Mouse (Mus musculus): Measurements from ENCODE around the gene Siah1a. TPM values are rescaled to one million over a fixed set of nuclear protein-coding genes. Genes with fewer than 3 reads are reported as not detected.

Gene Siah1a
- 32.6 and 35.7 TPM in 2 replicates for polyA plus RNA-seq (2012; rRNA removed)

GRCm38 (mm10) chr8:86745221-86745934 lies at the start of gene Siah1a, which contains the start of gene Gm10638:
Gene Siah1a, minus strand, starts transcription at chr8:86745934.
Gene Gm10638, plus strand, starts transcription at chr8:86745699.
- Histone ChIP-seq H3K4me3 (ENCODE audit: control insufficient read depth, insufficient read depth, low read length) (peak within 1 kb of the TSS; percentile 78), H3K4me1 (replicated peaks; ENCODE audit: control insufficient read depth, insufficient read depth, low read length) (peaks cover 7% of the 10 kb centered on the region; the same call in 1 of the 2 replicates), H3K27ac (ENCODE audit: control insufficient read depth, insufficient read depth, low read length) (no peak within 1 kb of the TSS), H3K36me3 (ENCODE audit: control insufficient read depth, insufficient read depth, low read length) (no peaks in the 10 kb centered on the region), H3K27me3 (ENCODE audit: control insufficient read depth, insufficient read depth, low read length) (no peaks in the 10 kb centered on the region)
- peak; percentile 62 for DNase-seq
- TF ChIP-seq POLR2A (IDR thresholded peaks at IDR 0.05; ENCODE audit: control insufficient read depth, extremely low read depth, insufficient read depth, low read length, poor library complexity): no peak
- no peak for TF ChIP-seq CTCF (IDR thresholded peaks at IDR 0.05; ENCODE audit: borderline replicate concordance, control insufficient read depth, extremely low read depth, insufficient read depth, low read length, poor library complexity)
- 0% methylated on average over 80 of the region's 88 CpGs for WGBS

- H3K36me3 ChIP-seq (ENCODE audit: control insufficient read depth, insufficient read depth, low read length): no peaks in the 10 kb centered on the region
- WGBS: 51% methylated on average over 6 of the region's 6 CpGs
- no peak for TF ChIP-seq POLR2A (IDR thresholded peaks at IDR 0.05; ENCODE audit: control insufficient read depth, extremely low read depth, insufficient read depth, low read length, poor library complexity)
- TF ChIP-seq CTCF (IDR thresholded peaks at IDR 0.05; ENCODE audit: borderline replicate concordance, control insufficient read depth, extremely low read depth, insufficient read depth, low read length, poor library complexity): no peak
- H3K27me3 ChIP-seq (ENCODE audit: control insufficient read depth, insufficient read depth, low read length): no peaks in the 10 kb centered on the region
- peaks cover 6% of the 10 kb centered on the region; the same call in 1 of the 2 replicates for H3K4me1 ChIP-seq (replicated peaks; ENCODE audit: control insufficient read depth, insufficient read depth, low read length)
- no peak overlapping the region for H3K27ac ChIP-seq (ENCODE audit: control insufficient read depth, insufficient read depth, low read length)
- H3K4me3 ChIP-seq (ENCODE audit: control insufficient read depth, insufficient read depth, low read length): no peak overlapping the region
- no peak for DNase-seq
Observed at GRCm38 (mm10) chr8:86794716-86795115, 49.0 kb upstream of the Siah1a start.

- WGBS: 97% methylated on average over 6 of the region's 6 CpGs
- no peak for TF ChIP-seq POLR2A (IDR thresholded peaks at IDR 0.05; ENCODE audit: control insufficient read depth, extremely low read depth, insufficient read depth, low read length, poor library complexity)
- TF ChIP-seq CTCF (IDR thresholded peaks at IDR 0.05; ENCODE audit: borderline replicate concordance, control insufficient read depth, extremely low read depth, insufficient read depth, low read length, poor library complexity): no peak
- DNase-seq: no peak
- no peaks in the 10 kb centered on the region for H3K36me3 ChIP-seq (ENCODE audit: control insufficient read depth, insufficient read depth, low read length)
- no peak overlapping the region for H3K27ac ChIP-seq (ENCODE audit: control insufficient read depth, insufficient read depth, low read length)
- H3K4me3 ChIP-seq (ENCODE audit: control insufficient read depth, insufficient read depth, low read length): no peak overlapping the region
- no peaks in the 10 kb centered on the region for H3K27me3 ChIP-seq (ENCODE audit: control insufficient read depth, insufficient read depth, low read length)
- H3K4me1 ChIP-seq (replicated peaks; ENCODE audit: control insufficient read depth, insufficient read depth, low read length): no peaks in the 10 kb centered on the region
Observed at GRCm38 (mm10) chr8:86791542-86791941, 45.8 kb upstream of the Siah1a start.

- no peak for DNase-seq
- H3K36me3 ChIP-seq (ENCODE audit: control insufficient read depth, insufficient read depth, low read length): no peaks in the 10 kb centered on the region
- TF ChIP-seq POLR2A (IDR thresholded peaks at IDR 0.05; ENCODE audit: control insufficient read depth, extremely low read depth, insufficient read depth, low read length, poor library complexity) (no peak), CTCF (IDR thresholded peaks at IDR 0.05; ENCODE audit: borderline replicate concordance, control insufficient read depth, extremely low read depth, insufficient read depth, low read length, poor library complexity) (no peak)
- no peaks in the 10 kb centered on the region for H3K27me3 ChIP-seq (ENCODE audit: control insufficient read depth, insufficient read depth, low read length)
- WGBS: 97% methylated on average over 1 of the region's 1 CpGs
- no peak overlapping the region for H3K4me3 ChIP-seq (ENCODE audit: control insufficient read depth, insufficient read depth, low read length)
- H3K4me1 ChIP-seq (replicated peaks; ENCODE audit: control insufficient read depth, insufficient read depth, low read length): no peaks in the 10 kb centered on the region
- no peak overlapping the region for H3K27ac ChIP-seq (ENCODE audit: control insufficient read depth, insufficient read depth, low read length)
Observed at GRCm38 (mm10) chr8:86789576-86789975, 43.8 kb upstream of the Siah1a start.

GRCm38 (mm10) chr8:86787891-86788420 lies 42.2 kb upstream of the Siah1a start:
- H3K27me3 ChIP-seq (ENCODE audit: control insufficient read depth, insufficient read depth, low read length): no peaks in the 10 kb centered on the region
- WGBS: 89% methylated on average over 12 of the region's 12 CpGs
- no peaks in the 10 kb centered on the region for H3K4me1 ChIP-seq (replicated peaks; ENCODE audit: control insufficient read depth, insufficient read depth, low read length)
- H3K4me3 ChIP-seq (ENCODE audit: control insufficient read depth, insufficient read depth, low read length): no peak overlapping the region
- H3K27ac ChIP-seq (ENCODE audit: control insufficient read depth, insufficient read depth, low read length): no peak overlapping the region
- TF ChIP-seq POLR2A (IDR thresholded peaks at IDR 0.05; ENCODE audit: control insufficient read depth, extremely low read depth, insufficient read depth, low read length, poor library complexity) (no peak), CTCF (IDR thresholded peaks at IDR 0.05; ENCODE audit: borderline replicate concordance, control insufficient read depth, extremely low read depth, insufficient read depth, low read length, poor library complexity) (no peak)
- no peaks in the 10 kb centered on the region for H3K36me3 ChIP-seq (ENCODE audit: control insufficient read depth, insufficient read depth, low read length)
- no peak for DNase-seq

GRCm38 (mm10) chr8:86786498-86786897 lies 40.8 kb upstream of the Siah1a start:
- no peaks in the 10 kb centered on the region for H3K4me1 ChIP-seq (replicated peaks; ENCODE audit: control insufficient read depth, insufficient read depth, low read length)
- no peak for DNase-seq
- TF ChIP-seq POLR2A (IDR thresholded peaks at IDR 0.05; ENCODE audit: control insufficient read depth, extremely low read depth, insufficient read depth, low read length, poor library complexity): no peak
- TF ChIP-seq CTCF (IDR thresholded peaks at IDR 0.05; ENCODE audit: borderline replicate concordance, control insufficient read depth, extremely low read depth, insufficient read depth, low read length, poor library complexity): no peak
- no peak overlapping the region for H3K27ac ChIP-seq (ENCODE audit: control insufficient read depth, insufficient read depth, low read length)
- no peaks in the 10 kb centered on the region for H3K36me3 ChIP-seq (ENCODE audit: control insufficient read depth, insufficient read depth, low read length)
- WGBS: 71% methylated on average over 5 of the region's 5 CpGs
- H3K27me3 ChIP-seq (ENCODE audit: control insufficient read depth, insufficient read depth, low read length): no peaks in the 10 kb centered on the region
- H3K4me3 ChIP-seq (ENCODE audit: control insufficient read depth, insufficient read depth, low read length): no peak overlapping the region
